Mouse (Mus musculus) brain, embryonic 14.5 days (tissue): ENCODE measurements around the gene Gcdh.

Experiments
- CTCF ChIP-seq: fragments of 200-500 bp; IDR thresholded peaks from 2 replicates; pipeline ENCODE4 v1.5.1; 2012; ENCODE audit warnings: inconsistent platforms, mild to moderate bottlenecking, moderate library complexity, borderline replicate concordance; ENCODE audit not compliant: insufficient read depth, insufficient read length; ENCODE audit errors: extremely low read depth
- POLR2A ChIP-seq: fragments of 200-500 bp; IDR thresholded peaks from 2 replicates; pipeline ENCODE4 v1.6.1; 2012; ENCODE audit warnings: mild to moderate bottlenecking, inconsistent platforms, borderline replicate concordance; ENCODE audit not compliant: poor library complexity, insufficient read depth, insufficient read length, severe bottlenecking; ENCODE audit errors: extremely low read depth

- no peak for TF ChIP-seq CTCF
- no peak for TF ChIP-seq POLR2A
These were observed 55.7 kb downstream of the Gcdh start for GRCm38 (mm10) chr8:84837912-84838470.
